Mouse (Mus musculus): ENCODE measurements around the gene Rp9.

The Rp9 gene

GRCm38 (mm10) chr9:22366621-22367020, 102.9 kb downstream of the Rp9 start:
- no peak for DNase-seq (ENCODE audit: low spot score in 2 of 2)

- DNase-seq (ENCODE audit: low spot score in 2 of 2) = no peak
These were observed 103.3 kb downstream of the Rp9 start for GRCm38 (mm10) chr9:22366221-22366620.

All from urinary bladder, postnatal 4 days (tissue).